Mouse (Mus musculus): ENCODE results near the gene Samm50. TPM values are rescaled to one million over a fixed set of nuclear protein-coding genes. Genes with fewer than 3 reads are reported as not detected.

The Samm50 gene
- polyA plus RNA-seq, 1 experiment: 13.1 TPM

- no peak overlapping the region for H3K27ac ChIP-seq (ENCODE audit: insufficient read depth, low read depth, low read length)
- TF ChIP-seq POLR2A (IDR thresholded peaks at IDR 0.05; ENCODE audit: low read depth, low read length) (no peak), CTCF (IDR thresholded peaks at IDR 0.05; ENCODE audit: extremely low read depth, insufficient read length, insufficient replicate concordance, low read depth, low read length) (no peak)
- H3K27me3 ChIP-seq (ENCODE audit: control insufficient read depth, insufficient read depth, low read length): no peaks in the 10 kb centered on the region
- no peak overlapping the region for H3K4me3 ChIP-seq (ENCODE audit: low read depth, low read length)
- peaks cover 4% of the 10 kb centered on the region; the same call in 1 of the 2 replicates for H3K4me1 ChIP-seq (ENCODE audit: control insufficient read depth, insufficient read depth, insufficient read length, low read length)
- H3K36me3 ChIP-seq (ENCODE audit: control insufficient read depth, insufficient read depth, low read length): peaks cover 54% of the 10 kb centered on the region
- 76% methylated on average over 4 of the region's 4 CpGs for WGBS
These were observed 19.5 kb downstream of the Samm50 start for GRCm38 (mm10) chr15:84211564-84211963.

- TF ChIP-seq POLR2A (IDR thresholded peaks at IDR 0.05; ENCODE audit: low read depth, low read length) (no peak), CTCF (IDR thresholded peaks at IDR 0.05; ENCODE audit: extremely low read depth, insufficient read length, insufficient replicate concordance, low read depth, low read length) (peak; percentile 89)
- H3K27me3 ChIP-seq (ENCODE audit: control insufficient read depth, insufficient read depth, low read length): no peaks in the 10 kb centered on the region
- peaks cover 4% of the 10 kb centered on the region; the same call in 1 of the 2 replicates for H3K4me1 ChIP-seq (ENCODE audit: control insufficient read depth, insufficient read depth, insufficient read length, low read length)
- peaks cover 51% of the 10 kb centered on the region for H3K36me3 ChIP-seq (ENCODE audit: control insufficient read depth, insufficient read depth, low read length)
- H3K4me3 ChIP-seq (ENCODE audit: low read depth, low read length): no peak overlapping the region
- 55% methylated on average over 6 of the region's 6 CpGs for WGBS
- no peak overlapping the region for H3K27ac ChIP-seq (ENCODE audit: insufficient read depth, low read depth, low read length)
These were observed 20.2 kb downstream of the Samm50 start for GRCm38 (mm10) chr15:84212031-84212755.

- no peaks in the 10 kb centered on the region for H3K27me3 ChIP-seq (ENCODE audit: control insufficient read depth, insufficient read depth, low read length)
- no peak for TF ChIP-seq POLR2A (IDR thresholded peaks at IDR 0.05; ENCODE audit: low read depth, low read length)
- no peak for TF ChIP-seq CTCF (IDR thresholded peaks at IDR 0.05; ENCODE audit: extremely low read depth, insufficient read length, insufficient replicate concordance, low read depth, low read length)
- WGBS: 84% methylated on average over 2 of the region's 2 CpGs
- peak overlapping the region; percentile 38 for H3K27ac ChIP-seq (ENCODE audit: insufficient read depth, low read depth, low read length)
- no peak overlapping the region for H3K4me3 ChIP-seq (ENCODE audit: low read depth, low read length)
- peaks cover 49% of the 10 kb centered on the region for H3K36me3 ChIP-seq (ENCODE audit: control insufficient read depth, insufficient read depth, low read length)
- H3K4me1 ChIP-seq (ENCODE audit: control insufficient read depth, insufficient read depth, insufficient read length, low read length): peaks cover 4% of the 10 kb centered on the region; the same call in 1 of the 2 replicates
These were observed 20.7 kb downstream of the Samm50 start for GRCm38 (mm10) chr15:84212756-84213105.

GRCm38 (mm10) chr15:84213162-84213739 is 21.2 kb downstream of the Samm50 start:
- WGBS: 89% methylated on average over 6 of the region's 6 CpGs
- Histone ChIP-seq H3K4me3 (ENCODE audit: low read depth, low read length) (no peak overlapping the region), H3K36me3 (ENCODE audit: control insufficient read depth, insufficient read depth, low read length) (peaks cover 45% of the 10 kb centered on the region), H3K27me3 (ENCODE audit: control insufficient read depth, insufficient read depth, low read length) (no peaks in the 10 kb centered on the region), H3K27ac (ENCODE audit: insufficient read depth, low read depth, low read length) (peak overlapping the region; percentile 38), H3K4me1 (ENCODE audit: control insufficient read depth, insufficient read depth, insufficient read length, low read length) (peaks cover 4% of the 10 kb centered on the region; the same call in 1 of the 2 replicates)
- no peak for TF ChIP-seq POLR2A (IDR thresholded peaks at IDR 0.05; ENCODE audit: low read depth, low read length)
- TF ChIP-seq CTCF (IDR thresholded peaks at IDR 0.05; ENCODE audit: extremely low read depth, insufficient read length, insufficient replicate concordance, low read depth, low read length): no peak

GRCm38 (mm10) chr15:84214476-84214875 is 22.4 kb downstream of the Samm50 start:
- Histone ChIP-seq H3K4me1 (ENCODE audit: control insufficient read depth, insufficient read depth, insufficient read length, low read length) (peaks cover 4% of the 10 kb centered on the region; the same call in 1 of the 2 replicates), H3K27me3 (ENCODE audit: control insufficient read depth, insufficient read depth, low read length) (no peaks in the 10 kb centered on the region), H3K36me3 (ENCODE audit: control insufficient read depth, insufficient read depth, low read length) (peaks cover 35% of the 10 kb centered on the region), H3K4me3 (ENCODE audit: low read depth, low read length) (no peak overlapping the region), H3K27ac (ENCODE audit: insufficient read depth, low read depth, low read length) (no peak overlapping the region)
- no peak for TF ChIP-seq POLR2A (IDR thresholded peaks at IDR 0.05; ENCODE audit: low read depth, low read length)
- TF ChIP-seq CTCF (IDR thresholded peaks at IDR 0.05; ENCODE audit: extremely low read depth, insufficient read length, insufficient replicate concordance, low read depth, low read length): no peak
- 94% methylated on average over 7 of the region's 7 CpGs for WGBS

GRCm38 (mm10) chr15:84215273-84215672 is 23.2 kb downstream of the Samm50 start:
- H3K4me3 ChIP-seq (ENCODE audit: low read depth, low read length): no peak overlapping the region
- H3K27me3 ChIP-seq (ENCODE audit: control insufficient read depth, insufficient read depth, low read length): no peaks in the 10 kb centered on the region
- H3K27ac ChIP-seq (ENCODE audit: insufficient read depth, low read depth, low read length): no peak overlapping the region
- H3K4me1 ChIP-seq (ENCODE audit: control insufficient read depth, insufficient read depth, insufficient read length, low read length): peaks cover 4% of the 10 kb centered on the region; the same call in 1 of the 2 replicates
- H3K36me3 ChIP-seq (ENCODE audit: control insufficient read depth, insufficient read depth, low read length): peaks cover 27% of the 10 kb centered on the region
- no peak for TF ChIP-seq CTCF (IDR thresholded peaks at IDR 0.05; ENCODE audit: extremely low read depth, insufficient read length, insufficient replicate concordance, low read depth, low read length)
- TF ChIP-seq POLR2A (IDR thresholded peaks at IDR 0.05; ENCODE audit: low read depth, low read length): no peak
- 83% methylated on average over 2 of the region's 2 CpGs for WGBS

- H3K4me1 ChIP-seq (ENCODE audit: control insufficient read depth, insufficient read depth, insufficient read length, low read length): peaks cover 4% of the 10 kb centered on the region; the same call in 1 of the 2 replicates
- TF ChIP-seq POLR2A (IDR thresholded peaks at IDR 0.05; ENCODE audit: low read depth, low read length) (no peak), CTCF (IDR thresholded peaks at IDR 0.05; ENCODE audit: extremely low read depth, insufficient read length, insufficient replicate concordance, low read depth, low read length) (no peak)
- H3K36me3 ChIP-seq (ENCODE audit: control insufficient read depth, insufficient read depth, low read length): peaks cover 21% of the 10 kb centered on the region
- H3K27me3 ChIP-seq (ENCODE audit: control insufficient read depth, insufficient read depth, low read length): no peaks in the 10 kb centered on the region
- no peak overlapping the region for H3K27ac ChIP-seq (ENCODE audit: insufficient read depth, low read depth, low read length)
- H3K4me3 ChIP-seq (ENCODE audit: low read depth, low read length): no peak overlapping the region
These were observed 24.0 kb downstream of the Samm50 start for GRCm38 (mm10) chr15:84216026-84216425.
